Mouse (Mus musculus): ENCODE results near the gene Ndufaf2. TPM values are rescaled to one million over a fixed set of nuclear protein-coding genes. Genes with fewer than 3 reads are reported as not detected.

The Ndufaf2 gene
- total RNA-seq, 1 experiment = 41.1 TPM

DNA sequence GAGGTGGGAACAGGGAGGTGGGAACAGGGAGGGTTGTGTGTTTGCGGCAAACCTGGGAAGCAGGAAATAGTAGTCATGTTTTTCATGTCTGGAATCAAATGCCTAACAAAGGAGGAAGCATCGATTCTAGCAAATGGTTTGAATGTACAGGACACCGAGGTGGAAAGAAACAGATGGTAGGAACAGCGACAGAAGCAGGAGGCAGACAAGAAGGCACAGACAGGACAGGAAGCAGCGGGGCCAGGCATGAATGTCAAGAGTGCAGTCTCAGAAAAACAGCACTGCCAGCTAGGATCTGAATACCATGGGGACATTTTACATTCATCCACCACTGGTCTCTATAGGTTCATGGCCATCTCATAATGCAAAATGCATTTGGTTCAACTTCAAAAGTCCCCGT is 37.1 kb upstream of the Ndufaf2 start:
- Histone ChIP-seq H3K4me3 (ENCODE audit: insufficient read depth in 1 of 2, low read depth in 1 of 2, low read length in 2 of 2, poor library complexity in 1 of 2, severe bottlenecking in 1 of 2) (no peak overlapping the region), H3K4me1 (ENCODE audit: control insufficient read depth in 2 of 2, insufficient read depth in 2 of 2, low read length in 2 of 2, poor library complexity in 1 of 2) (no peaks in the 10 kb centered on the region), H3K9ac (ENCODE audit: insufficient read depth, low read depth, low read length, poor library complexity, severe bottlenecking) (no peak overlapping the region), H3K27ac (ENCODE audit: insufficient read depth, low read depth, low read length, poor library complexity, severe bottlenecking) (no peak overlapping the region), H3K9me3 (ENCODE audit: control insufficient read depth, insufficient read depth, low read depth, low read length) (no peaks in the 10 kb centered on the region), H3K36me3 (ENCODE audit: control insufficient read depth, insufficient read depth, low read length, poor library complexity, severe bottlenecking) (peaks cover 6% of the 10 kb centered on the region)
- in situ Hi-C loops (cut with MboI; ENCODE audit: low sequenced_read_pairs in 2 of 2, unreplicated experiment in 2 of 2) = no loop called here
- TF ChIP-seq HCFC1 (IDR thresholded peaks at IDR 0.05; ENCODE audit: borderline replicate concordance, insufficient read depth, low read length) (no peak), MAFK (IDR thresholded peaks at IDR 0.05; ENCODE audit: insufficient read depth, low read depth, low read length) (no peak), CHD2 (IDR thresholded peaks at IDR 0.05; ENCODE audit: low read depth, low read length) (no peak), ZNF384 (IDR thresholded peaks at IDR 0.05; ENCODE audit: low read depth, low read length) (no peak), ZC3H11A (IDR thresholded peaks at IDR 0.05; ENCODE audit: borderline replicate concordance, low read depth, low read length) (no peak)
- no peak for DNase-seq (ENCODE audit: low read depth, low spot score)

- Histone ChIP-seq H3K9ac (ENCODE audit: insufficient read depth, low read depth, low read length, poor library complexity, severe bottlenecking) (no peak overlapping the region), H3K36me3 (ENCODE audit: control insufficient read depth, insufficient read depth, low read length, poor library complexity, severe bottlenecking) (peaks cover 9% of the 10 kb centered on the region), H3K27ac (ENCODE audit: insufficient read depth, low read depth, low read length, poor library complexity, severe bottlenecking) (no peak overlapping the region), H3K4me1 (ENCODE audit: control insufficient read depth in 2 of 2, insufficient read depth in 2 of 2, low read length in 2 of 2, poor library complexity in 1 of 2) (no peaks in the 10 kb centered on the region), H3K4me3 (ENCODE audit: insufficient read depth in 1 of 2, low read depth in 1 of 2, low read length in 2 of 2, poor library complexity in 1 of 2, severe bottlenecking in 1 of 2) (no peak overlapping the region), H3K9me3 (ENCODE audit: control insufficient read depth, insufficient read depth, low read depth, low read length) (no peaks in the 10 kb centered on the region)
- in situ Hi-C loops (cut with MboI; ENCODE audit: low sequenced_read_pairs in 2 of 2, unreplicated experiment in 2 of 2) = no loop called here
- DNase-seq (ENCODE audit: low read depth, low spot score) = no peak
- TF ChIP-seq MAFK (IDR thresholded peaks at IDR 0.05; ENCODE audit: insufficient read depth, low read depth, low read length) (no peak), CHD2 (IDR thresholded peaks at IDR 0.05; ENCODE audit: low read depth, low read length) (no peak), ZNF384 (IDR thresholded peaks at IDR 0.05; ENCODE audit: low read depth, low read length) (no peak), ZC3H11A (IDR thresholded peaks at IDR 0.05; ENCODE audit: borderline replicate concordance, low read depth, low read length) (no peak), HCFC1 (IDR thresholded peaks at IDR 0.05; ENCODE audit: borderline replicate concordance, insufficient read depth, low read length) (no peak)
Measured at GRCm38 (mm10) chr13:108191074-108191720, 32.8 kb upstream of the Ndufaf2 start.

DNA sequence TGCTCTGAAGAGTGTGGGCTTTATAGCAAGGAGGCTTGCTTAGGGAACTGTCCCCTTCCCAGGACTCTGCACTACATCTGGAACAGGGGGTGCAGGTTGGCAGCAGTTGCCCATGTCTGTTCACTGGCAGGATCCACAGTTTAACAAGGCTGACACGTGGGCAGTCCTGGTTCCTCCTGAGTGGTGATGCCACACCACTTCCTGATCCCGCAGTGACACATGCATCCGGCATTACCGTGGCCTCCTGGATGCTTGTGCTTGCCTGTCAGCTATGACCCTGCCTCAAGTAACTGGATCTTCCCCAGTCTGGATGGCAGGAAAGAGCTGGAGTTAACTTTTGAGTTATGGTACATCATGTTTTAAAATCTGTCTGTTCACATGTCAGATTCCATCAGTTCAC is 29.6 kb upstream of the Ndufaf2 start:
- Histone ChIP-seq H3K36me3 (ENCODE audit: control insufficient read depth, insufficient read depth, low read length, poor library complexity, severe bottlenecking) (peaks cover 6% of the 10 kb centered on the region; the same call in 1 of the 2 replicates), H3K4me1 (ENCODE audit: control insufficient read depth in 2 of 2, insufficient read depth in 2 of 2, low read length in 2 of 2, poor library complexity in 1 of 2) (no peaks in the 10 kb centered on the region), H3K9me3 (ENCODE audit: control insufficient read depth, insufficient read depth, low read depth, low read length) (no peaks in the 10 kb centered on the region), H3K4me3 (ENCODE audit: insufficient read depth in 1 of 2, low read depth in 1 of 2, low read length in 2 of 2, poor library complexity in 1 of 2, severe bottlenecking in 1 of 2) (no peak overlapping the region), H3K9ac (ENCODE audit: insufficient read depth, low read depth, low read length, poor library complexity, severe bottlenecking) (no peak overlapping the region), H3K27ac (ENCODE audit: insufficient read depth, low read depth, low read length, poor library complexity, severe bottlenecking) (no peak overlapping the region)
- in situ Hi-C loops (cut with MboI; ENCODE audit: low sequenced_read_pairs in 2 of 2, unreplicated experiment in 2 of 2) = no loop called here
- no peak for TF ChIP-seq ZNF384 (IDR thresholded peaks at IDR 0.05; ENCODE audit: low read depth, low read length)
- no peak for TF ChIP-seq MAFK (IDR thresholded peaks at IDR 0.05; ENCODE audit: insufficient read depth, low read depth, low read length)
- TF ChIP-seq HCFC1 (IDR thresholded peaks at IDR 0.05; ENCODE audit: borderline replicate concordance, insufficient read depth, low read length) = no peak
- no peak for TF ChIP-seq CHD2 (IDR thresholded peaks at IDR 0.05; ENCODE audit: low read depth, low read length)
- TF ChIP-seq ZC3H11A (IDR thresholded peaks at IDR 0.05; ENCODE audit: borderline replicate concordance, low read depth, low read length) = no peak
- no peak for DNase-seq (ENCODE audit: low read depth, low spot score)

DNA sequence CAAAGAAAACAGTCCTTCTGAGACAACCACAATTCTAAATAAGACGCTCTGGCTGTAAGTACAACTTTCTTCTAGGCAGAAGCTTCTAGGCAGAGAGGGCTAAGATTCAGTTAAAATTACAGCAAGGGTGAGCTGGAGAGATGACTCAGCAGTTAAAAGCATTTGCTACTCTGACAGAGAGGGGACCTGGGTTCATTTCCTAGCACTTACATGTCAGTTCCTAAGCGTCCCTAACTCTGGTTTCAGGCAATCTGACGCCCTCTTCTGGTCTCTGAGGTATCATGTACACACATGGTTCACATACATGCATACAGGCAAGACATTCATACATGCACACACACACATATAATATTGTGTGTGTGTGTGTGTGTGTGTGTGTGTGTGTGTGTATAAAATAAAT is 27.1 kb upstream of the Ndufaf2 start:
- Histone ChIP-seq H3K9ac (ENCODE audit: insufficient read depth, low read depth, low read length, poor library complexity, severe bottlenecking) (no peak overlapping the region), H3K4me3 (ENCODE audit: insufficient read depth in 1 of 2, low read depth in 1 of 2, low read length in 2 of 2, poor library complexity in 1 of 2, severe bottlenecking in 1 of 2) (no peak overlapping the region), H3K4me1 (ENCODE audit: control insufficient read depth in 2 of 2, insufficient read depth in 2 of 2, low read length in 2 of 2, poor library complexity in 1 of 2) (no peaks in the 10 kb centered on the region), H3K27ac (ENCODE audit: insufficient read depth, low read depth, low read length, poor library complexity, severe bottlenecking) (no peak overlapping the region), H3K36me3 (ENCODE audit: control insufficient read depth, insufficient read depth, low read length, poor library complexity, severe bottlenecking) (peaks cover 12% of the 10 kb centered on the region), H3K9me3 (ENCODE audit: control insufficient read depth, insufficient read depth, low read depth, low read length) (no peaks in the 10 kb centered on the region)
- in situ Hi-C loops (cut with MboI; ENCODE audit: low sequenced_read_pairs in 2 of 2, unreplicated experiment in 2 of 2) = no loop called here
- TF ChIP-seq MAFK (IDR thresholded peaks at IDR 0.05; ENCODE audit: insufficient read depth, low read depth, low read length) = no peak
- no peak for TF ChIP-seq CHD2 (IDR thresholded peaks at IDR 0.05; ENCODE audit: low read depth, low read length)
- TF ChIP-seq ZC3H11A (IDR thresholded peaks at IDR 0.05; ENCODE audit: borderline replicate concordance, low read depth, low read length) = no peak
- no peak for TF ChIP-seq HCFC1 (IDR thresholded peaks at IDR 0.05; ENCODE audit: borderline replicate concordance, insufficient read depth, low read length)
- no peak for TF ChIP-seq ZNF384 (IDR thresholded peaks at IDR 0.05; ENCODE audit: low read depth, low read length)
- DNase-seq (ENCODE audit: low read depth, low spot score) = no peak
